Mouse (Mus musculus): ENCODE data around the gene Cdr2. TPM values are rescaled to one million over a fixed set of nuclear protein-coding genes. Genes with fewer than 3 reads are reported as not detected.
A peak's percentile ranks its signal among the peaks of the same experiment; 100 is the strongest.
"Not testable (repeated sequence)": the region's sequence is repeated elsewhere in the genome, so short reads cannot be mapped to it uniquely, and the experiment has no call there.

The Cdr2 gene
- polyA plus RNA-seq, 1 experiment from 2014 or later, result 16.5 TPM

DNA sequence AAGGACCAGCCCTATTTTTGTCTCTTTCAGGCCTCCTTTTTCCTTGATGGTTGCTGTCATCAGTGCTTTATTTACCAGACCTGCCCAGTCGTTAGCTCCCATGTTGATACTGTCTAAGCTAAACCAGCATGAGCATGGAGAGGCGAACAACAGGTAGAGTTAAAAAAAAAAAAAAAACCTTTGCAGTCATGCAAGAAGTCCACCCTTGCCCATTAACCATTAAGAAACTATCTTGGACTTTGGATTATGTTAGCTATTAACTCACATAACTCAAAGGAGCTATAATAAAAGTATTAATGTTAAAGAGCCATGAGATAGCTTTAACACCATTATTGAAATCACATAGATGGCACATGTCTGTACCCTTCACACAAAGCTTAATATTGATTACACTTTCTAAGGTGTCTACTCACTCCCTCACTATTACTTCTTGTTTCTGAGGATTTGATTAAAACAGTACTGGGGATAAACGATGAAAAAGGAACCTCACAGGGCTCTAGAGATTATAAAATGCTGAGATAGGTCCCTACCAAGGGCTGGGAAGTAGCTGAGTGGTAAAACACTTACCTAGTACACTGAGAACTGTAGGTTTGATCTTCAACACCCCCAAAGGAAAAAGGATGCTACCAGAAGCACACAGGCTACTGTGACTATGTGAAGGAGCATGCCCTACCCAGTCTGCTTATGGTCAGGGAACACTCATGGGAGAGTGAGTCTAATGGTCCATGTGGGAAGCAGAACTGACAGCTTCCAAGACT is 18.1 kb upstream of the Cdr2 start:
- no peak for ATAC-seq (ENCODE audit: low FRiP score, low read depth)
- Histone ChIP-seq H3K27me3 (no peaks in the 10 kb centered on the region), H3K36me3 (no peaks in the 10 kb centered on the region), H3K9me3 (no peaks in the 10 kb centered on the region), H3K4me3 (no peak overlapping the region), H3K4me1 (replicated peaks) (no peaks in the 10 kb centered on the region), H3K4me2 (no peak overlapping the region), H3K9ac (no peak overlapping the region), H3K27ac (replicated peaks) (no peak overlapping the region)
- 84% methylated on average over 3 of the region's 3 CpGs for WGBS

DNA sequence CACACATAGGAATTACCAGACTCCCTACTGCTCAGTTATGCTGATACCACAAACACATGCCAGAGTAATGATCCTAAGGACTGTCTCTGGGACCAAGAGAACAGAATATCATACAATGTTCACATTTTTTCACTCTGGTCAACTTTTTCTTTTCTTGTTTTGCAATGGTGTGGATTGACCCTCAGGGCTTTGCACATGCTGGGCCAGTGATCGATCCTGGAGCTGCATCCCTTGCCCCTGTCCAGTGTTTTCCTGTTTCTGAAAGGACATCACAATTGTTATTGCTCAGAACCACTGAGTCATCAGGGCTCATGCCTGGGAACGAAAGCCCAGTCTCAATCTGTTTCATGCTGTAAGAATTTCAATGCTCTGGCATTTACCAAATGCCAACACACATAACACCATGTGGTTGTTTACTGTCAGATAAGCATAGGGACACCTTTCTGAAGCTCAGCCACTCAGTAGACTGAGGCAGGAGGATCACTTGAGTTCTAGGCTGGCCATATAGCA is 17.0 kb upstream of the Cdr2 start:
- H3K36me3 ChIP-seq, result no peaks in the 10 kb centered on the region
- H3K4me3 ChIP-seq, result no peak overlapping the region
- no peaks in the 10 kb centered on the region for H3K9me3 ChIP-seq
- no peaks in the 10 kb centered on the region for H3K4me1 ChIP-seq (replicated peaks)
- H3K27ac ChIP-seq (replicated peaks), result no peak overlapping the region
- ATAC-seq (ENCODE audit: low FRiP score, low read depth), result no peak
- no peak overlapping the region for H3K9ac ChIP-seq
- no peaks in the 10 kb centered on the region for H3K27me3 ChIP-seq
- H3K4me2 ChIP-seq, result no peak overlapping the region
- WGBS, result 80% methylated on average over 2 of the region's 2 CpGs

DNA sequence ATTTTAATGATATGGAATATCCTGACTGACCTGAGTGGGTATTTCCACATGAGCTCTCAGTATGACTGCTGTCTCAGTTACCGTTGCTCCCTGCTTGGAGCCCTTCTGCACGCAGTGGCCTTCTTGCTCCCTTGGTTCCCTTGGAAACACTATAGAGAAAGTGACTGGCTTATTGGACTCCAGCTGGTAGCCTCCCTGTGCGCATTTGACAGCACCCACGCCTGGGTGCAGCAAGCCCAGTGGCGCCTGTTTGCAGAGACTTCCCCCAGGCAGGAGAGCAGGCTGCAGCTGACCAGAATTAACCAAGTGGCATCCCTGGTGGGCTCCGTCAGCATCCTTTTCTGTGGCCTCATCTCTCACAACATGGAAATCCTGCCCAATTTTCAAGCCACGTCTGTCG is 9.1 kb upstream of the Cdr2 start:
- WGBS, result 53% methylated on average over 8 of the region's 8 CpGs
- no peaks in the 10 kb centered on the region for H3K9me3 ChIP-seq
- H3K27me3 ChIP-seq, result no peaks in the 10 kb centered on the region
- H3K4me3 ChIP-seq, result no peak overlapping the region
- H3K4me1 ChIP-seq (replicated peaks), result no peaks in the 10 kb centered on the region
- H3K9ac ChIP-seq, result no peak overlapping the region
- no peaks in the 10 kb centered on the region for H3K36me3 ChIP-seq
- no peak for ATAC-seq (ENCODE audit: low FRiP score, low read depth)
- no peak overlapping the region for H3K4me2 ChIP-seq
- no peak overlapping the region for H3K27ac ChIP-seq (replicated peaks)

DNA sequence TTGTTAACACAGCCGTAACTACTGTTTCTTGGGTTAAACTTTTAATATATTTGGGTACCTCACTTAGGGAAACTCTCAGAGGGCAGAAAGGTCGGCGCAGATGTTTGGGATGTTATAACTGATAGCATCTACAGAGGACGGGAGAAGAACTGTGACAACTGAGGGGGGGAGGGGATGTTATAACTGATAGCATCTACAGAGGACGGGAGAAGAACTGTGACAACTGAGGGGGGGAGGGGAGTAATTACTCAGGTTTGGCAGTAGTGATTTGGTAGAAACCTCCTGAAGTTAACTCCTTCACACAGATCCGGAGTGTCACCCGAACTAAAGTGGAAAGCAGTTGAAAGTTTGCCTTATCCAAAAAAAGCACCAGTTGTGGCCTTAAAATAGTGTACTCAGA is 856 bp upstream of the Cdr2 start:
- peak overlapping the region; percentile 90 for H3K4me2 ChIP-seq
- no peaks in the 10 kb centered on the region for H3K36me3 ChIP-seq
- no peaks in the 10 kb centered on the region for H3K27me3 ChIP-seq
- 14% methylated on average over 7 of the region's 7 CpGs for WGBS
- peak overlapping the region; percentile 87 for H3K4me3 ChIP-seq
- ATAC-seq (ENCODE audit: low FRiP score, low read depth), result no peak
- peak overlapping the region; percentile 75 for H3K27ac ChIP-seq (replicated peaks)
- peaks cover 30% of the 10 kb centered on the region for H3K4me1 ChIP-seq (replicated peaks)
- H3K9ac ChIP-seq, result peak overlapping the region; percentile 59
- H3K9me3 ChIP-seq, result no peaks in the 10 kb centered on the region

- Histone ChIP-seq H3K4me1 (replicated peaks) (peaks cover 43% of the 10 kb centered on the region), H3K9ac (peak overlapping the region; percentile 69), H3K4me3 (peak overlapping the region; percentile 87), H3K36me3 (no peaks in the 10 kb centered on the region), H3K27ac (replicated peaks) (peak overlapping the region; percentile 76), H3K9me3 (no peaks in the 10 kb centered on the region), H3K27me3 (no peaks in the 10 kb centered on the region), H3K4me2 (peak overlapping the region; percentile 70)
- peak; percentile 67 for ATAC-seq (ENCODE audit: low FRiP score, low read depth)
- WGBS, result 3% methylated on average over 39 of the region's 39 CpGs
Observed at GRCm38 (mm10) chr7:120980931-120981924, 884 bp downstream of the Cdr2 start.

- H3K4me2 ChIP-seq, result peak overlapping the region; percentile 70
- H3K9me3 ChIP-seq, result no peaks in the 10 kb centered on the region
- 95% methylated on average over 4 of the region's 4 CpGs for WGBS
- no peaks in the 10 kb centered on the region for H3K36me3 ChIP-seq
- ATAC-seq (ENCODE audit: low FRiP score, low read depth), result no peak
- no peaks in the 10 kb centered on the region for H3K27me3 ChIP-seq
- H3K4me3 ChIP-seq, result peak overlapping the region; percentile 87; the same call in 1 of the 2 replicates
- peaks cover 43% of the 10 kb centered on the region for H3K4me1 ChIP-seq (replicated peaks)
- no peak overlapping the region for H3K9ac ChIP-seq
- H3K27ac ChIP-seq (replicated peaks), result no peak overlapping the region
Observed at GRCm38 (mm10) chr7:120980041-120980440, 2.1 kb downstream of the Cdr2 start.

GRCm38 (mm10) chr7:120977063-120977462 is 5.0 kb downstream of the Cdr2 start:
- Histone ChIP-seq H3K9ac (no peak overlapping the region), H3K27me3 (no peaks in the 10 kb centered on the region), H3K9me3 (no peaks in the 10 kb centered on the region), H3K36me3 (no peaks in the 10 kb centered on the region), H3K4me1 (replicated peaks) (peaks cover 38% of the 10 kb centered on the region), H3K4me2 (0 out of 2 replicates have a peak overlapping the region, but pooled peaks have one; percentile 4), H3K27ac (replicated peaks) (no peak overlapping the region), H3K4me3 (no peak overlapping the region)
- 39% methylated on average over 7 of the region's 7 CpGs for WGBS
- ATAC-seq (ENCODE audit: low FRiP score, low read depth), result no peak

DNA sequence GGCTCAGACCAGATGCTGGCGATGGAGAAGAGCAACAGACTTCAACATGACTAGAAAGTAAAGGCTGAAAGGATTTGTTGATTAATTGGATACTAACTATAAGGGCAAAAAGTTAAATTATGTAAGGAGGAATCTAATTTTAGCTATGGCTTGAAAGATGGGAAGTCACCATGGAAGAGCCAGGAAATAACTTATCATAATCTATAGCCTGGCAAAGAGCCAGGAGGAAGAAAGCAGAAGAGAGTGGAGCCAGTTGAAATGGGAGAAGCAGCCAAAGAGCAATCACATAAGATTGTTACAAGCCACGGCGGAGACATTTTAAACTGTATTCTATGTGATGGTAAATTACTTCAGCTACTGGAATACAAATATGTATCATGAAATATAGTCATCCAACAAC is 8.1 kb downstream of the Cdr2 start:
- ATAC-seq (ENCODE audit: low FRiP score, low read depth), result no peak

DNA sequence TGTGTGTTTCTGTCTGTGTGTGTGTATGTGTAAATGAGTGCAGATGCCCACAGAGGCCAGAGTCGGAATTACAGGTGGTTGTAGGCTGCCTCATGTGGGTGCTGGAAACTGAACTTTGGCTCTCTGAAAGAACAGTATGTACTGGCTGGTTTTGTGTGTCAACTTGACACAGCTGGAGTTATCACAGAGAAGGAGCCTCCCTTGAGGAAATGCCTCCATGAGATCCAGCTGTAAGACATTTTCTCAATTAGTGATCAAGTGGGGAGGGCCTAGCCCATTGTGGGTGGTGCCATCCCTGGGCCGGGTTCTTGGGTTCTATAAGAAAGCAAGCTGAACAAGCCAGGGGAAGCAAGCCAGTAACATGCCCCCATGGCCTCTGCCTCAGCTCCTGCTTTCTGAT is 9.6 kb downstream of the Cdr2 start:
- ATAC-seq (ENCODE audit: low FRiP score, low read depth); H3K4me3 ChIP-seq; H3K4me2 ChIP-seq; H3K27me3 ChIP-seq; H3K9me3 ChIP-seq; H3K9ac ChIP-seq; H3K27ac ChIP-seq (replicated peaks): not testable (repeated sequence)
- 68% methylated on average over 2 of the region's 2 CpGs for WGBS
- Histone ChIP-seq H3K36me3 (peaks cover 13% of the 10 kb centered on the region), H3K4me1 (replicated peaks) (peaks cover 11% of the 10 kb centered on the region)

More for the DNA sequence above, 8.1 kb downstream of the Cdr2 start:
- peaks cover under 1% of the 10 kb centered on the region; the same call in 1 of the 2 replicates for H3K36me3 ChIP-seq
- H3K9ac ChIP-seq, result no peak overlapping the region
- H3K4me2 ChIP-seq, result no peak overlapping the region
- H3K27me3 ChIP-seq, result no peaks in the 10 kb centered on the region
- H3K4me1 ChIP-seq (replicated peaks), result peaks cover 23% of the 10 kb centered on the region
- H3K27ac ChIP-seq (replicated peaks), result no peak overlapping the region
- 81% methylated on average over 3 of the region's 3 CpGs for WGBS
- H3K4me3 ChIP-seq, result no peak overlapping the region
- no peaks in the 10 kb centered on the region for H3K9me3 ChIP-seq

DNA sequence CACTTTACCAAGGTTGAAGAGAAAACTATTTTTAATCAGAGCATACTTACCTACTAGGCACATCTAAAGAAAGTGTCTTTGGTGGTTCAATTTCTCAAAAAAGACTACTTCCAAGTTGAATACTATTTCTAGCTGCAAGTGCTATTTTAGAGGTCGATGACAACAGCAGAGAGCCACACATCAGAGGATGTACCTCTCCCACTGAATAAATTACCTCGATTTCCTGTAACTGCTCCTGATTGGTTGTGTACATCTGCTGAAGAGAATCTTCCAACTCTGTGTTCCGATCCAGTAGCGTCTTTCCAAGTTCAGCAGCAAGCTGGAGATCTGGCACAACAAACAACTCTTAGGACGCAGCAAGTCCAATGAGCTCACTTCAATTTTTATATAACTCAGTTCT is 12.0 kb downstream of the Cdr2 start:
- no peaks in the 10 kb centered on the region for H3K9me3 ChIP-seq
- no peak for ATAC-seq (ENCODE audit: low FRiP score, low read depth)
- H3K4me3 ChIP-seq, result no peak overlapping the region
- no peak overlapping the region for H3K4me2 ChIP-seq
- peaks cover 18% of the 10 kb centered on the region for H3K36me3 ChIP-seq
- H3K27ac ChIP-seq (replicated peaks), result no peak overlapping the region
- peaks cover 3% of the 10 kb centered on the region; the same call in 1 of the 2 replicates for H3K4me1 ChIP-seq (replicated peaks)
- 90% methylated on average over 5 of the region's 5 CpGs for WGBS
- H3K27me3 ChIP-seq, result no peaks in the 10 kb centered on the region
- H3K9ac ChIP-seq, result no peak overlapping the region

DNA sequence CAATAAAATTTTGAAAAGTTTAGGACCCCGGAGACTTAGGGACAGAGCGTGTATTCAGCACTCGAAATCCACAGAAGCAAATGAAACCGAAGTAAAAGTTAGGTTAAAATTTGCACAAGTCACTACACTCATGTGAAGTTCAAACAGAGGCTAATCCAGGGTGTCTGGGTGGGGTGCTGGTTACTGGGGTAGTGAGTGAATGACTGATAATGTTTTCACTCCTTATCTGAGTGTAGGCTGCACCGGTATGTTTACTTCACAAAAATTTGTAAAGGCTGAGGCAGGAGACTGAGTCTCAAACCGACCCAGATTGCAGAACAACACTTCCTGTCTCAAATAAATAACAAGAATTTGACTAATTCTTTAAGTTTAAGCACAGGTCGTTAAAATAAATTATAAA is 12.9 kb downstream of the Cdr2 start:
- Histone ChIP-seq H3K27me3 (no peaks in the 10 kb centered on the region), H3K9me3 (no peaks in the 10 kb centered on the region), H3K27ac (replicated peaks) (no peak overlapping the region), H3K36me3 (peaks cover 18% of the 10 kb centered on the region), H3K4me3 (no peak overlapping the region), H3K9ac (no peak overlapping the region), H3K4me1 (replicated peaks) (peaks cover 3% of the 10 kb centered on the region; the same call in 1 of the 2 replicates), H3K4me2 (no peak overlapping the region)
- 92% methylated on average over 7 of the region's 7 CpGs for WGBS
- no peak for ATAC-seq (ENCODE audit: low FRiP score, low read depth)

DNA sequence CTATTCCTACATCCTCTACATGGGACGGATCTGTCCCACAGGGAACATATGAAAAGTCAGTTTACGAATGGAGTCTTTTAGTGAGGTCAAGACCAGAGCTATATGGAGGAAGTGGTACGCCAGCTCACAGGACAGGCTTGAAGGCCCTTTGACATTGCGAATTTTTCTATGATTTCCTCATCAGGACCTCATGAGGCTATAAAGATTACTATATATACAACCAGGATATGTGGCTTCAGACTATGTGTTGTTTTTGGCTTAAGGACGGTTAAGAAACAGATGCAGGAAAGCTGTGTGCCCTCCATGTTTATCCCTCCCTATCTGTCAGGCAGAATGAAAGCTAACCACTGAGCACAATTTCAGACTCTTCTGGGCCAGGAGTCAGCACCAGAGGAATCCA is 19.0 kb downstream of the Cdr2 start:
- Histone ChIP-seq H3K27ac (replicated peaks) (no peak overlapping the region), H3K27me3 (no peaks in the 10 kb centered on the region), H3K9ac (no peak overlapping the region), H3K4me1 (replicated peaks) (no peaks in the 10 kb centered on the region), H3K36me3 (peaks cover 27% of the 10 kb centered on the region), H3K4me2 (no peak overlapping the region), H3K4me3 (no peak overlapping the region), H3K9me3 (no peaks in the 10 kb centered on the region)
- ATAC-seq (ENCODE audit: low FRiP score, low read depth), result no peak
- 88% methylated on average over 5 of the region's 5 CpGs for whole genome bisulfite sequencing

All from hindbrain, embryonic 15.5 days (tissue).